11 mouse cellular contexts compared by ENCODE assay signal in the genomic region with DNA sequence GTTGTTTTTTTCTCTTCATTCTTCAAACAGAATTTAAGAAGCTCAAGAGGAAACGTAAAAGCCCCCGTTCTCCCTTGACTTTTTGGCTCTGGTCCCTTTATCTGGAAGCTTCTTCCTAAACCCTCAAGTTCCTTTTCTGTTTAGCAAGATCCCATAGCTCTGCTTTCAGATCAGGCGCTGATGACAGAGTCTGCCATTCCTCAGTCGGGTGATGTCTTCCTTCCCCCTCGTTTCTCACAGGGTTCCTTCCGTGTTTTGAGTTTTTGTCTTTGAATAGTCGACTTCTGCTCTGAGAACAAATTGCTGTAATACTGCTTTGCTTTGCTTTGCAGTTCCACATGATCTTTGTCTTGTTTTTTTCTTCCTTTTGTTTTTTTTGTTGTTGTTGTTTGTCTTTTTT. TPM values are rescaled to one million over a fixed set of nuclear protein-coding genes. Genes with fewer than 3 reads are reported as not detected.
DNase-seq lines count a peak whose midpoint lies in the region; ATAC-seq and TF ChIP-seq lines count a peak whose summit lies in the region.
"Had no signal": no experiment of that assay in that cellular context is flagged by ENCODE, and none has a peak within 500 bp of the region (broad histone marks: within the 10 kb centered on the region; RNA-seq: fewer than 3 reads in every experiment).

No protein-coding gene starts in this region.

- H3K36me3 ChIP-seq in kidney, postnatal 0 days (ENCODE audit: insufficient read depth, low read length): no peaks in the 10 kb centered on the region
- H3K36me3 ChIP-seq: limb, embryonic 12.5 days had no signal

- 73% methylated on average over 7 of the region's 7 CpGs for WGBS in kidney, postnatal 0 days
- WGBS in lung, adult 2 months: 58% methylated on average over 7 of the region's 7 CpGs

- no peak for TF ChIP-seq CTCF in kidney, postnatal 0 days (IDR thresholded peaks at IDR 0.05; ENCODE audit: low read depth)
- no peak for TF ChIP-seq CTCF in lung, adult 2 months (IDR thresholded peaks at IDR 0.05; ENCODE audit: insufficient read depth, low read length)

- no peak for ATAC-seq in kidney, postnatal 0 days (replicated peaks; ENCODE audit: low FRiP score, low read depth)
- ATAC-seq in neutrophil, adult 5-6 weeks (ENCODE audit: extremely low read depth, insufficient number of reproducible peaks, low FRiP score, poor library complexity, severe bottlenecking): peak; percentile 41; the same call in 1 of the 2 replicates
- ATAC-seq: forebrain, postnatal 0 days had no signal

- no peak overlapping the region for H3K9ac ChIP-seq in kidney, postnatal 0 days (ENCODE audit: low read depth, low read length)
- H3K9ac ChIP-seq: forebrain, postnatal 0 days; limb, embryonic 12.5 days had no signal

- no peaks in the 10 kb centered on the region for H3K4me1 ChIP-seq in kidney, postnatal 0 days (replicated peaks; ENCODE audit: insufficient read depth, low read length)
- 0 out of 2 replicates have a peak, but pooled peaks cover 2% of the 10 kb centered on the region for H3K4me1 ChIP-seq in lung, adult 2 months (ENCODE audit: control insufficient read depth, insufficient read depth, low read length)
- H3K4me1 ChIP-seq: limb, embryonic 12.5 days had no signal

- no peak overlapping the region for H3K4me2 ChIP-seq in kidney, postnatal 0 days (ENCODE audit: low read length)
- H3K4me2 ChIP-seq: limb, embryonic 12.5 days had no signal

- H3K4me3 ChIP-seq in kidney, postnatal 0 days (replicated peaks; ENCODE audit: low read depth, low read length): no peak overlapping the region
- no peak overlapping the region for H3K4me3 ChIP-seq in lung, adult 2 months (replicated peaks; ENCODE audit: extremely low read depth, low read depth, low read length)
- H3K4me3 ChIP-seq: limb, embryonic 12.5 days had no signal

- TF ChIP-seq POLR2A in lung, adult 2 months (IDR thresholded peaks at IDR 0.05; ENCODE audit: borderline replicate concordance, extremely low read depth, low read depth, low read length): no peak

- no peaks in the 10 kb centered on the region for H3K27me3 ChIP-seq in kidney, postnatal 0 days (ENCODE audit: insufficient read depth, low read length)
- H3K27me3 ChIP-seq: limb, embryonic 12.5 days had no signal

- no peaks in the 10 kb centered on the region for H3K9me3 ChIP-seq in kidney, postnatal 0 days (replicated peaks; ENCODE audit: low read length)
- H3K9me3 ChIP-seq: limb, embryonic 12.5 days had no signal

- H3K27ac ChIP-seq in kidney, postnatal 0 days: peak overlapping the region; percentile 54; the same call in 1 of the 2 replicates
- H3K27ac ChIP-seq: limb, embryonic 12.5 days had no signal

- peak; percentile 18 to 19 for DNase-seq in frontal cortex, postnatal 36 days (ENCODE audit: low spot score in 2 of 2)
- DNase-seq in frontal cortex, postnatal 25 days (ENCODE audit: low spot score in 2 of 2): no peak
- no peak for DNase-seq in kidney, postnatal 0 days (ENCODE audit: low spot score)
- no peak for DNase-seq in kidney, adult 18-20 months
- peak; percentile 61 for DNase-seq in lung, postnatal 36 days
- no peak for DNase-seq in lung, adult 2 months
- DNase-seq in adrenal gland, adult 2 months: no peak
- DNase-seq: forebrain, postnatal 0 days; retina, postnatal 1 day had no signal

RNA-seq across cellular contexts. Expression of gene Entpd1, which starts 18.4 kb away (rescaled TPM):
- 8.5 and 9.1 TPM in 2 replicates for polyA plus RNA-seq in kidney, postnatal 0 days (2015; fragmentation: Nextera tagmentation; extraction: Ambion mirVana)
- 28.7 and 41.2 TPM in 2 replicates for polyA plus RNA-seq in lung, adult 2 months (2012; rRNA removed)
- total RNA-seq in neutrophil, adult 5-6 weeks (2017): 274 and 277 TPM in 2 replicates
- total RNA-seq in adrenal gland, adult 2 months (2021): 10 to 100 TPM; 30.2 to 36.3 TPM
- 3.9 and 5.5 TPM in 2 replicates for polyA plus RNA-seq in adrenal gland, adult 2 months (2012; rRNA removed)

RNA-seq across cellular contexts. Expression of gene Tctn3, which starts 18.6 kb away (rescaled TPM):
- 9.3 and 11.0 TPM in 2 replicates for polyA plus RNA-seq in kidney, postnatal 0 days (2015; fragmentation: Nextera tagmentation; extraction: Ambion mirVana)
- 12.1 and 12.8 TPM in 2 replicates for polyA plus RNA-seq in lung, adult 2 months (2012; rRNA removed)
- 6.2 and 7.0 TPM in 2 replicates for total RNA-seq in neutrophil, adult 5-6 weeks (2017)
- total RNA-seq in adrenal gland, adult 2 months (2021): 1 to 10 TPM; 3.5 to 7.0 TPM
- 8.6 and 10.5 TPM in 2 replicates for polyA plus RNA-seq in adrenal gland, adult 2 months (2012; rRNA removed)

RNA-seq across cellular contexts. Expression of gene Aldh18a1, which starts 42.3 kb away (rescaled TPM):
- 28.4 and 33.4 TPM in 2 replicates for polyA plus RNA-seq in kidney, postnatal 0 days (2015; fragmentation: Nextera tagmentation; extraction: Ambion mirVana)
- polyA plus RNA-seq in lung, adult 2 months (2012; rRNA removed): 9.0 and 13.3 TPM in 2 replicates
- total RNA-seq in neutrophil, adult 5-6 weeks (2017): 8.3 and 10.8 TPM in 2 replicates
- total RNA-seq in adrenal gland, adult 2 months (2021): 10 to 100 TPM; 18.6 to 30.5 TPM
- 9.2 and 17.3 TPM in 2 replicates for polyA plus RNA-seq in adrenal gland, adult 2 months (2012; rRNA removed)

Comparison
In these comparisons a context has a peak if more than half of its experiments do, and no peak if none do; other contexts are left out.
1. DNase-seq: peak in frontal cortex, postnatal 36 days (2 of 2) and lung, postnatal 36 days (single experiment); none in frontal cortex, postnatal 25 days (0 of 2), kidney, postnatal 0 days (single experiment), kidney, adult 18-20 months (single experiment), lung, adult 2 months (single experiment) and adrenal gland, adult 2 months (single experiment).